Mouse (Mus musculus): Measurements from ENCODE around the gene Atp9a. TPM values are rescaled to one million over a fixed set of nuclear protein-coding genes. Genes with fewer than 3 reads are reported as not detected.
A peak's percentile ranks its signal among the peaks of the same experiment; 100 is the strongest.

The Atp9a gene
- 22.4 and 23.0 TPM in 2 replicates for polyA plus RNA-seq (2015; fragmentation: Nextera tagmentation; extraction: Ambion mirVana)

GRCm38 (mm10) chr2:168742059-168742627 is at the start of gene Atp9a:
TSS of gene Atp9a (minus strand) at chr2:168742409.
- peak within 1 kb of the TSS; percentile 80 for H3K27ac ChIP-seq
- H3K9me3 ChIP-seq: no peaks in the 10 kb centered on the region
- H3K9ac ChIP-seq: peak within 1 kb of the TSS; percentile 88
- peaks cover 12% of the 10 kb centered on the region; the same call in 1 of the 2 replicates for H3K4me1 ChIP-seq
- WGBS: 9% methylated on average over 25 of the region's 33 CpGs
- peak within 1 kb of the TSS; percentile 91 for H3K4me3 ChIP-seq
- ATAC-seq (ENCODE audit: insufficient number of reproducible peaks, insufficient read depth, low FRiP score, low TSS enrichment, low read depth): peak; percentile 63; the same call in 1 of the 2 replicates
- peak within 1 kb of the TSS; percentile 72 for H3K4me2 ChIP-seq
- no peaks in the 10 kb centered on the region for H3K27me3 ChIP-seq
- H3K36me3 ChIP-seq: 0 out of 2 replicates have a peak, but pooled peaks cover 4% of the 10 kb centered on the region

GRCm38 (mm10) chr2:168791115-168791802 is 49.0 kb upstream of the Atp9a start:
- ATAC-seq (ENCODE audit: insufficient number of reproducible peaks, insufficient read depth, low FRiP score, low TSS enrichment, low read depth): peak; percentile 59; the same call in 1 of the 2 replicates
- no peak overlapping the region; the same call in 1 of the 2 replicates for H3K27ac ChIP-seq
- 54% methylated on average over 4 of the region's 4 CpGs for WGBS

DNA sequence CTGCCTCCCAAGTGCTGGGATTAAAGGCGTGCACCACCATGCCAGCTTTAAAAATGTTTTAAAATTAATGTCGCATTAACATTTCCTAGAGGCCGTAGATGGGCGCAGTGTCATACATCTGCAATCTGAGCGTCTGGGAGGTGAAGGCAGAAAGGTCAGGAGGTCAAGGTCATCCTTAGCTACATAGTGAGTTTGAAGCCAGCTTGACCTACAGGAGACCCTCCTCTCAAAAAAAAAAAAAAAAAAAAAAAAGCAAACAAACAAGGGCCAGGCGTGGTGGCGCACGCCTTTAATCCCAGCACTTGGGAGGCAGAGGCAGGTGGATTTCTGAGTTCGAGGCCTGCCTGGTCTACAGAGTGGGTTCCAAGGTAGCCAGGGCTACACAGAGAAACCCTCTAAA is 44.0 kb upstream of the Atp9a start:
- Histone ChIP-seq H3K9ac (no peak overlapping the region), H3K36me3 (no peaks in the 10 kb centered on the region), H3K9me3 (no peaks in the 10 kb centered on the region), H3K4me1 (0 out of 2 replicates have a peak, but pooled peaks cover 6% of the 10 kb centered on the region), H3K27me3 (no peaks in the 10 kb centered on the region), H3K27ac (no peak overlapping the region), H3K4me3 (no peak overlapping the region), H3K4me2 (no peak overlapping the region)
- WGBS: 89% methylated on average over 9 of the region's 9 CpGs
- ATAC-seq (ENCODE audit: insufficient number of reproducible peaks, insufficient read depth, low FRiP score, low TSS enrichment, low read depth): no peak

More at GRCm38 (mm10) chr2:168791115-168791802, 49.0 kb upstream of the Atp9a start:
- H3K9ac ChIP-seq: no peak overlapping the region
- H3K36me3 ChIP-seq: no peaks in the 10 kb centered on the region
- no peaks in the 10 kb centered on the region for H3K9me3 ChIP-seq
- 0 out of 2 replicates have a peak, but pooled peaks cover 8% of the 10 kb centered on the region for H3K4me1 ChIP-seq
- no peaks in the 10 kb centered on the region for H3K27me3 ChIP-seq
- H3K4me3 ChIP-seq: no peak overlapping the region
- no peak overlapping the region for H3K4me2 ChIP-seq

GRCm38 (mm10) chr2:168780596-168780995 is 38.4 kb upstream of the Atp9a start:
- peak overlapping the region; percentile 9 for H3K4me2 ChIP-seq
- 25% methylated on average over 9 of the region's 9 CpGs for WGBS
- H3K9me3 ChIP-seq: no peaks in the 10 kb centered on the region
- H3K4me1 ChIP-seq: peaks cover 14% of the 10 kb centered on the region
- H3K36me3 ChIP-seq: no peaks in the 10 kb centered on the region
- H3K27me3 ChIP-seq: no peaks in the 10 kb centered on the region
- 0 out of 2 replicates have a peak overlapping the region, but pooled peaks have one; percentile 8 for H3K27ac ChIP-seq
- H3K9ac ChIP-seq: no peak overlapping the region
- no peak for ATAC-seq (ENCODE audit: insufficient number of reproducible peaks, insufficient read depth, low FRiP score, low TSS enrichment, low read depth)
- no peak overlapping the region for H3K4me3 ChIP-seq

GRCm38 (mm10) chr2:168780024-168780423 is 37.8 kb upstream of the Atp9a start:
- WGBS: 14% methylated on average over 9 of the region's 9 CpGs
- H3K36me3 ChIP-seq: no peaks in the 10 kb centered on the region
- peaks cover 14% of the 10 kb centered on the region for H3K4me1 ChIP-seq
- no peak overlapping the region for H3K27ac ChIP-seq
- H3K4me3 ChIP-seq: no peak overlapping the region
- H3K9me3 ChIP-seq: no peaks in the 10 kb centered on the region
- H3K9ac ChIP-seq: no peak overlapping the region
- ATAC-seq (ENCODE audit: insufficient number of reproducible peaks, insufficient read depth, low FRiP score, low TSS enrichment, low read depth): no peak
- H3K4me2 ChIP-seq: no peak overlapping the region
- no peaks in the 10 kb centered on the region for H3K27me3 ChIP-seq

DNA sequence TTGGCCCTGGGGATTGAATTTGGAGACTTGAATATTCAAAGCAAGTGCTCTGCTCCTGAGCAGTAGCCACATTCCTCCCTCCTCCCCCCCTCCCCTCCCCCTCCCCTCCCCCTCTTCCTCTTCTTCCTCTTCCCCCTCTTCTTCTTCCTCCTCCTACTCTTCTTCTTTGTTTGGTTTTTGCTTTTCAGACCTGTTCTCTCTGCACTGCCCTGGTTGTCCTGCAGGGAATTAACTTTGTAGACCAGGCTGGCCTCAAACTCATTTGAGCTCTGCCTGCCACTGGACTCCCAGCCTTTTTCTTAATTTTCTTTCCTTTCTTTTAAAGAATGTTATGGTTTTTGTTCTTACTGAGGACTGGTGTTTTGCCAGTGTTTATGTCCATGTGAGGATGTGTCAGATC is 35.3 kb upstream of the Atp9a start:
- Histone ChIP-seq H3K4me2 (no peak overlapping the region), H3K4me3 (no peak overlapping the region), H3K27me3 (no peaks in the 10 kb centered on the region), H3K9ac (no peak overlapping the region), H3K4me1 (peaks cover 14% of the 10 kb centered on the region), H3K9me3 (no peaks in the 10 kb centered on the region), H3K27ac (no peak overlapping the region), H3K36me3 (no peaks in the 10 kb centered on the region)
- no peak for ATAC-seq (ENCODE audit: insufficient number of reproducible peaks, insufficient read depth, low FRiP score, low TSS enrichment, low read depth)

GRCm38 (mm10) chr2:168776238-168776637 is 34.0 kb upstream of the Atp9a start:
- Histone ChIP-seq H3K4me2 (no peak overlapping the region), H3K9me3 (no peaks in the 10 kb centered on the region), H3K4me3 (no peak overlapping the region), H3K27me3 (no peaks in the 10 kb centered on the region), H3K9ac (no peak overlapping the region), H3K27ac (no peak overlapping the region), H3K36me3 (no peaks in the 10 kb centered on the region), H3K4me1 (peaks cover 14% of the 10 kb centered on the region)
- 83% methylated on average over 3 of the region's 3 CpGs for WGBS
- no peak for ATAC-seq (ENCODE audit: insufficient number of reproducible peaks, insufficient read depth, low FRiP score, low TSS enrichment, low read depth)

DNA sequence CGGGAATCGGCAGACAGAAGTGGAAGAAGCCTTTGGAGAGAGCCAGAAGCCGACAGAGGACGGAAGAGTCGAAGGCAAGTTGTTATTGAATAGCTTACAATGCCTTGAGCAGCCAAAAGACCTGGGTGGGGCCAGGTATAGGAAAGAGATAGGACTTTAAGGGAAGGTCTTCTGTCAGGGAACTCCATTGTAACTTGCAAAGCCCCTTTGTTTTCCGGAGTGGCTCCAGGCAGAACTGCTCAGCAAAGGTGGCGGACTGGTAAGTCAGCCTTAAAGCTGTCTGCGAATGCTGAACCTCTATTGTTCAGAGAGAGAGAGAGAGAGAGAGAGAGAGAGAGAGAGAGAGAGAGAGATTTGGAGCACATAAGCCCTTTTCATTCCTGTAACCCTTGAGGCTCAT is 27.1 kb upstream of the Atp9a start:
- ATAC-seq (ENCODE audit: insufficient number of reproducible peaks, insufficient read depth, low FRiP score, low TSS enrichment, low read depth): no peak
- Histone ChIP-seq H3K27ac (no peak overlapping the region), H3K4me2 (0 out of 2 replicates have a peak overlapping the region, but pooled peaks have one; percentile 7), H3K27me3 (peaks cover 57% of the 10 kb centered on the region), H3K9me3 (no peaks in the 10 kb centered on the region), H3K36me3 (no peaks in the 10 kb centered on the region), H3K4me3 (no peak overlapping the region), H3K4me1 (peaks cover 30% of the 10 kb centered on the region), H3K9ac (no peak overlapping the region)
- WGBS: 34% methylated on average over 8 of the region's 8 CpGs

GRCm38 (mm10) chr2:168767582-168767981 is 25.4 kb upstream of the Atp9a start, which contains the start of gene Sall4:
TSS of gene Sall4 (minus strand) at chr2:168767943.
- no peak for ATAC-seq (ENCODE audit: insufficient number of reproducible peaks, insufficient read depth, low FRiP score, low TSS enrichment, low read depth)
- WGBS: 8% methylated on average over 10 of the region's 10 CpGs
- H3K9me3 ChIP-seq: no peaks in the 10 kb centered on the region
- H3K4me1 ChIP-seq: peaks cover 36% of the 10 kb centered on the region
- peaks cover 74% of the 10 kb centered on the region for H3K27me3 ChIP-seq
- H3K4me3 ChIP-seq: peak within 1 kb of the TSS; percentile 60
- H3K27ac ChIP-seq: peak within 1 kb of the TSS; percentile 75; the same call in 1 of the 2 replicates
- H3K36me3 ChIP-seq: no peaks in the 10 kb centered on the region
- peak within 1 kb of the TSS; percentile 97 for H3K4me2 ChIP-seq
- H3K9ac ChIP-seq: peak within 1 kb of the TSS; percentile 82

- Histone ChIP-seq H3K9me3 (no peaks in the 10 kb centered on the region), H3K27me3 (peaks cover 82% of the 10 kb centered on the region), H3K9ac (peak overlapping the region; percentile 82), H3K36me3 (no peaks in the 10 kb centered on the region), H3K4me1 (peaks cover 43% of the 10 kb centered on the region), H3K4me2 (peak overlapping the region; percentile 97), H3K4me3 (peak overlapping the region; percentile 60), H3K27ac (peak overlapping the region; percentile 75)
- WGBS: under 1% methylated on average over 51 of the region's 52 CpGs
- ATAC-seq (ENCODE audit: insufficient number of reproducible peaks, insufficient read depth, low FRiP score, low TSS enrichment, low read depth): no peak
These were observed 24.5 kb upstream of the Atp9a start for GRCm38 (mm10) chr2:168766538-168767361.

Data from embryonic facial prominence, embryonic 13.5 days (tissue).